Mouse (Mus musculus): ENCODE measurements around the gene Gm1113.

- TF ChIP-seq FLI1 (IDR thresholded peaks at IDR 0.05; ENCODE audit: low read length), result no peak
- no peak for TF ChIP-seq GATA1 (IDR thresholded peaks at IDR 0.05; ENCODE audit: borderline replicate concordance, low read length)
Measured at GRCm38 (mm10) chr9:35541488-35541887, 23.4 kb upstream of the Gm1113 start.
